Mouse (Mus musculus) hindbrain, embryonic 11.5 days (tissue): ENCODE results near the gene Krtdap. TPM values are rescaled to one million over a fixed set of nuclear protein-coding genes. Genes with fewer than 3 reads are reported as not detected.
A peak's percentile ranks its signal among the peaks of the same experiment; 100 is the strongest.

Source experiments
- ATAC-seq: fragments of 200-750 bp; cut with Nextera tagmentation; 2 replicates; pipeline ENCODE4 v1.8.0; 2017; ENCODE audit warnings: mild to moderate bottlenecking, moderate TSS enrichment, moderate library complexity; ENCODE audit not compliant: low FRiP score
- DNase-seq: peaks from one replicate; pipeline ENCODE4 v3.0.0-alpha.2; 2015; ENCODE audit warnings: low spot score
- H3K27ac ChIP-seq: fragments of 300-500 bp; sonication (generic); 2 replicates; pipeline ENCODE4 v1.5.1; 2014; ENCODE audit warnings: mild to moderate bottlenecking, low read depth, low read length
- H3K27me3 ChIP-seq: fragments of 300-500 bp; sonication (generic); 2 replicates; pipeline ENCODE4 v1.6.1; 2014; ENCODE audit warnings: mild to moderate bottlenecking, low read length, moderate library complexity, mixed read lengths; ENCODE audit not compliant: control insufficient read depth, insufficient read depth
- H3K36me3 ChIP-seq: fragments of 300-500 bp; sonication (generic); 2 replicates; pipeline ENCODE4 v1.6.1; 2014; ENCODE audit warnings: mild to moderate bottlenecking, low read length, moderate library complexity, mixed read lengths; ENCODE audit not compliant: control insufficient read depth, insufficient read depth
- H3K4me1 ChIP-seq: fragments of 300-500 bp; sonication (generic); replicated peaks from 2 replicates; pipeline ENCODE4 v1.6.1; 2014; ENCODE audit warnings: low read length, mixed read lengths; ENCODE audit not compliant: control insufficient read depth, insufficient read depth
- H3K4me2 ChIP-seq: fragments of 300-500 bp; sonication (generic); replicated peaks from 2 replicates; pipeline ENCODE4 v1.6.1; 2014; ENCODE audit warnings: mild to moderate bottlenecking, low read depth, low read length
- H3K4me3 ChIP-seq: fragments of 300-500 bp; sonication (generic); 2 replicates; pipeline ENCODE4 v1.5.1; 2014; ENCODE audit warnings: low read depth, low read length
- H3K9ac ChIP-seq: fragments of 300-500 bp; sonication (generic); 2 replicates; pipeline ENCODE4 v1.6.1; 2014; ENCODE audit warnings: low read depth, low read length
- H3K9me3 ChIP-seq: fragments of 300-500 bp; sonication (generic); 2 replicates; pipeline ENCODE4 v1.6.1; 2016; ENCODE audit warnings: low read length; ENCODE audit not compliant: control insufficient read depth
- WGBS: fragments of 180-500 bp; shearing (Covaris S2); extraction: QIAGEN DNeasy Blood & Tissue Kit; methylation state at CpG from one replicate; pipeline ENCODE4 v1.1.7; 2014; 5-methylcytosine and 5-hydroxymethylcytosine counted together
- polyA plus RNA-seq: library from polyadenylated mRNA; unstranded; fragments of >200 nt; fragmentation: Nextera tagmentation; extraction: Ambion mirVana; gene quantifications from 2 replicates; pipeline ENCODE4 v1.2.1, GENCODE M21; 2014

The Krtdap gene
- polyA plus RNA-seq, 1 experiment from 2014 or later = not detected

- no peak overlapping the region for H3K27ac ChIP-seq
- 46% methylated on average over 4 of the region's 4 CpGs for WGBS
- H3K4me3 ChIP-seq = no peak overlapping the region
- no peaks in the 10 kb centered on the region for H3K27me3 ChIP-seq
- 0 out of 2 replicates have a peak, but pooled peaks cover 3% of the 10 kb centered on the region for H3K36me3 ChIP-seq
- no peaks in the 10 kb centered on the region for H3K4me1 ChIP-seq
- DNase-seq (peak; percentile 57), ATAC-seq (no peak)
- H3K4me2 ChIP-seq = no peak overlapping the region
- no peaks in the 10 kb centered on the region for H3K9me3 ChIP-seq
- H3K9ac ChIP-seq = no peak overlapping the region
Observed at GRCm38 (mm10) chr7:30758853-30759252, 28.8 kb upstream of the Krtdap start.

DNA sequence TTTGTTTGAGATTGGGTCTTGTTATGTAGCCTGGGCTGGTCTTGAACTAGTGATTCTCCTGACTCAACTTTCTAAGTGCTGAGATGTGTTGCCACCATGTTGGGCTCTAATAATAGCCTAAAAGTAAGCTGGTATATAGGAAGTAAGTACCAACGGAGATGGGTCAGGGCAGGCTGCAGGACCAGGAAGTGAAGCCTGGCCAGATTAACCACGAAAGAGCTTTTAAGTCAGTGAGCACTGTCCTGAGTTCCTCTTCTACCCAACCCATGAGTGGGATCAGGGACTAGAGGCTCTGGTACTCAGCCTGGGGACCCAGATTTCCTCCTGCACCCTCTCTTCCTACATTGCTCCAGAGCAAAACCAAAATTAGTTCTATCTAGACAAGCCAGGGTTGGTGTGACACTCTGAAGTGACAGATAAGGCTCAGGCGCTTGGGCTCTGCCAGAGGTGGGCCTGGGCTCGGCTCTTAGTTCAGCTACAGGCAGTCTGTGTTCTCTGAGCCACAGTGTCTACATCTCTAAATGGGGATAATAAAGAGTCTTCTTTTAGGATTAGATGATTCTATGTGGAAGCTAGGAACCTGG, 25.8 kb upstream of the Krtdap start:
- Histone ChIP-seq H3K27ac (no peak overlapping the region), H3K4me3 (no peak overlapping the region), H3K27me3 (no peaks in the 10 kb centered on the region), H3K9me3 (no peaks in the 10 kb centered on the region), H3K4me1 (no peaks in the 10 kb centered on the region), H3K36me3 (no peaks in the 10 kb centered on the region), H3K9ac (no peak overlapping the region), H3K4me2 (no peak overlapping the region)
- no peak for ATAC-seq
- no peak for DNase-seq
- 86% methylated on average over 4 of the region's 4 CpGs for WGBS

GRCm38 (mm10) chr7:30763456-30763855, 24.2 kb upstream of the Krtdap start, which contains the start of gene Dmkn:
Gene Dmkn, plus strand, starts transcription at chr7:30763756.
- Histone ChIP-seq H3K27ac (no peak within 1 kb of the TSS), H3K36me3 (no peaks in the 10 kb centered on the region), H3K4me3 (no peak within 1 kb of the TSS), H3K9me3 (no peaks in the 10 kb centered on the region), H3K9ac (no peak within 1 kb of the TSS), H3K27me3 (no peaks in the 10 kb centered on the region), H3K4me1 (no peaks in the 10 kb centered on the region), H3K4me2 (no peak within 1 kb of the TSS)
- WGBS = 43% methylated on average over 5 of the region's 5 CpGs
- ATAC-seq (no peak), DNase-seq (no peak)

DNA sequence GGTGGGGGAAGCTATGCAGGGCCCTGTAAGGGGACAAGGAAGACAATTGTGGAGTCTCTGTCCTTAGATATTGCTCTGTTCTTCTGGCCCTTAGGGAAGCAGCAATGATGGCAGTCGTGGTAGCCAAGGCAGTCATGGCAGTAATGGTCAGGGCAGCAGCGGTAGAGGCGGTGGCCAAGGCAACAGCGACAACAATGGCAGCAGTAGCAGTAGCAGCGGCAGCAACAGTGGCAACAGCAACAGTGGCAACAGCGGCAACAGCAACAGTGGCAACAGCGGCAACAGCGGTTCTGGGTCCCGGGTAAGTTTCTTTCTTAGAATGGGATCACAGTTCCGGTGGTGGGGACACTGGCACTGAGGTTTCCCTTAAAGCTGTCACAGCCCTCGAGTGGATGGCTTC, 22.5 kb upstream of the Krtdap start:
- Histone ChIP-seq H3K27ac (no peak overlapping the region), H3K4me2 (no peak overlapping the region; the same call in 1 of the 2 replicates), H3K9ac (no peak overlapping the region), H3K4me1 (no peaks in the 10 kb centered on the region), H3K36me3 (no peaks in the 10 kb centered on the region), H3K27me3 (no peaks in the 10 kb centered on the region), H3K4me3 (no peak overlapping the region), H3K9me3 (no peaks in the 10 kb centered on the region)
- 45% methylated on average over 11 of the region's 11 CpGs for WGBS
- DNase-seq (peak; percentile 15), ATAC-seq (no peak)

GRCm38 (mm10) chr7:30766408-30766807, 21.3 kb upstream of the Krtdap start:
- H3K36me3 ChIP-seq = no peaks in the 10 kb centered on the region
- no peak overlapping the region for H3K4me2 ChIP-seq
- ATAC-seq (no peak), DNase-seq (no peak)
- no peaks in the 10 kb centered on the region for H3K9me3 ChIP-seq
- H3K4me3 ChIP-seq = no peak overlapping the region
- H3K4me1 ChIP-seq = no peaks in the 10 kb centered on the region
- no peak overlapping the region for H3K27ac ChIP-seq
- H3K9ac ChIP-seq = no peak overlapping the region
- 85% methylated on average over 4 of the region's 4 CpGs for WGBS
- no peaks in the 10 kb centered on the region for H3K27me3 ChIP-seq

DNA sequence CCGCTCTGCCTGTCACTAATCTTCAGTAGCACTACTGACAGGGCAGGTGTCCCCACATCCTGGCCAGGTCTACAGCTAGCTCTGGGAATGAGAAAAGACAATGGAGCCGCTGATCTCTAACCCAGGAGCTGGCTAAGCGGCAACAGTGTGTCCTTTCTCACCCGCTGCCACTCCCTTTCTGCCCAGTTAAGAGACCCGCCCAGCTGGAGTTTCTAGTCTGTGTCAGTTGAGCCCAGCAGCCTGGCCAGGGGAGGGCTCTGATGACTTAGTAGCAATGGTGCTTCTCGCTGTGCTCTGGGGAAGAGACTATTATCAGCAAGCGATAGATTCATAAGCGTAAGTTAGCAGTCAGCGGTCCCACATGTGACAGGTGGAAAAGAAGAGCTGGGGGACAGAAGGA, 18.5 kb upstream of the Krtdap start:
- ATAC-seq = no peak
- H3K4me2 ChIP-seq = no peak overlapping the region
- no peaks in the 10 kb centered on the region for H3K9me3 ChIP-seq
- H3K27ac ChIP-seq = no peak overlapping the region
- WGBS = 39% methylated on average over 9 of the region's 9 CpGs
- H3K36me3 ChIP-seq = no peaks in the 10 kb centered on the region
- no peaks in the 10 kb centered on the region for H3K27me3 ChIP-seq
- H3K4me3 ChIP-seq = no peak overlapping the region
- H3K9ac ChIP-seq = no peak overlapping the region
- no peak for DNase-seq
- no peaks in the 10 kb centered on the region for H3K4me1 ChIP-seq

DNA sequence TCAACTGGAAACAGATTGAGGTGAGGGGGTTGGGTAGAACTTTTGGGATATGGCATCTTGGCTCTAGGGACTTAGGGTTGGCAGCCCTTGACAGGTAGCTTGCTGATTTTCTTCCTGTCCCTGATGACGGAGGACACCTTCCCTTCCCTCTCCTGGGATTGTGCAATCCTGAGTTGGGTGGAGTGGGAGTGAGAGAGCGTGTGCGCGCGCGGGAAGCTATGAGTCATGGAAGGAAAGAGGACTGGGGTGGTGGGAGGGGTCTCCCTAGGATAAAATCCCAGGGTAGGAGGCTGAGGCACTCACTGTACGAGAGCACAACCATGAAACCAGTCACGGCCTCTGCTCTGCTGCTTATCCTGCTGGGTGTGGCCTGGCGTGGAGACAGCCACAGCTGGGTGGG, 11.6 kb upstream of the Krtdap start:
- no peak for ATAC-seq

DNA sequence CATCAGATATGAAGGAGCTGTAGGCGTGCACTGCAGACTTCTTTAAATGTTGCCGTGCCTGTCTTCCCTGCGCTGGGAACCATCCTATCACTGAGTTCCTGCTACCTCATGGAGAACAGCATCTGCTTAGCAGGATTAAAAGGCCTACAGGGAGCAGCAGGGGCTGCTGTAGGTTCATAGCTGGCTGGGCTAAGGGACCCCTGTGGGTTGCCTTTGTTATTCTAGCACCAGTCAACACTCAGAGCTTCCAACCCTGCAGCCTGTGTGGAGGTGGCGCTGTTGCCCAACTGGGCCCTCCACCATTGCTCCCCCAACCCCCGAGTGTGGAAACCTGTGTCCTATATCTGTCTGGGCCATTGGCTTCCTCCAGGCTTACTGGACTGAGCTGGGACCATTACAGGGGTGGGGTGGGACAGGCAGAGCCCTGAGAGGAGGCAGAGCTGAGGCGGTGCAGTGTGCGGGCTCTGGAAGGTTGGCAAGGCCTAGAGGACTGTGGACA, 10.6 kb upstream of the Krtdap start:
- Histone ChIP-seq H3K27me3 (no peaks in the 10 kb centered on the region), H3K4me3 (no peak overlapping the region), H3K4me1 (no peaks in the 10 kb centered on the region), H3K9me3 (no peaks in the 10 kb centered on the region), H3K4me2 (no peak overlapping the region), H3K36me3 (no peaks in the 10 kb centered on the region), H3K27ac (no peak overlapping the region), H3K9ac (no peak overlapping the region)
- DNase-seq = no peak
- ATAC-seq = no peak
- WGBS = 44% methylated on average over 7 of the region's 7 CpGs

More for the DNA sequence above, 11.6 kb upstream of the Krtdap start:
- no peak overlapping the region for H3K9ac ChIP-seq
- H3K4me3 ChIP-seq = no peak overlapping the region
- H3K4me2 ChIP-seq = no peak overlapping the region
- WGBS = 93% methylated on average over 9 of the region's 9 CpGs
- H3K9me3 ChIP-seq = no peaks in the 10 kb centered on the region
- H3K36me3 ChIP-seq = no peaks in the 10 kb centered on the region
- no peak for DNase-seq
- no peaks in the 10 kb centered on the region for H3K27me3 ChIP-seq
- H3K27ac ChIP-seq = no peak overlapping the region
- H3K4me1 ChIP-seq = no peaks in the 10 kb centered on the region

DNA sequence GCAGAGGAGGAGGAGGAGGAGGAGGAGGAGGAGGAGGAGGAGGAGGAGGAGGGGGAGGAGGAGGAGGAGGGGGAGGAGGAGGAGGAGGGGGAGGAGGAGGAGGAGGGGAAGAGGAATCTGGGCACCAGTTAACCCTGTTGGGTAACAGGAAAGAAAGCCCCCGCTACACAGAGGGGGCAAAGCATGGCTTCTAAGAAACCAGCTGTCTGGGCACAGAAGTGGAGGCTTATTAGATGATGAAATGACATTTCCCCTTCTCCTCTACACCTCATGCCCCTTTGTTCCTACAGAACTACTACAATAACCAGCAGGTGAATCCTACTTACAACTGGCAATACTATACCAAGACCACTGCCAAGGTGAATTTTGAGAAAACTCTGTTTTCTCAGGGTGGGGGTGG, 9.8 kb upstream of the Krtdap start:
- 72% methylated on average over 1 of the region's 1 CpGs for WGBS
- no peaks in the 10 kb centered on the region for H3K36me3 ChIP-seq

More for the DNA sequence above, 9.8 kb upstream of the Krtdap start:
- Histone ChIP-seq H3K27ac (no peak overlapping the region), H3K9ac (no peak overlapping the region), H3K27me3 (no peaks in the 10 kb centered on the region), H3K4me3 (no peak overlapping the region), H3K4me1 (no peaks in the 10 kb centered on the region), H3K4me2 (no peak overlapping the region), H3K9me3 (no peaks in the 10 kb centered on the region)
- DNase-seq = no peak
- ATAC-seq = no peak
